ENCODE assay signal across 8 mouse cellular contexts in the genomic region with DNA sequence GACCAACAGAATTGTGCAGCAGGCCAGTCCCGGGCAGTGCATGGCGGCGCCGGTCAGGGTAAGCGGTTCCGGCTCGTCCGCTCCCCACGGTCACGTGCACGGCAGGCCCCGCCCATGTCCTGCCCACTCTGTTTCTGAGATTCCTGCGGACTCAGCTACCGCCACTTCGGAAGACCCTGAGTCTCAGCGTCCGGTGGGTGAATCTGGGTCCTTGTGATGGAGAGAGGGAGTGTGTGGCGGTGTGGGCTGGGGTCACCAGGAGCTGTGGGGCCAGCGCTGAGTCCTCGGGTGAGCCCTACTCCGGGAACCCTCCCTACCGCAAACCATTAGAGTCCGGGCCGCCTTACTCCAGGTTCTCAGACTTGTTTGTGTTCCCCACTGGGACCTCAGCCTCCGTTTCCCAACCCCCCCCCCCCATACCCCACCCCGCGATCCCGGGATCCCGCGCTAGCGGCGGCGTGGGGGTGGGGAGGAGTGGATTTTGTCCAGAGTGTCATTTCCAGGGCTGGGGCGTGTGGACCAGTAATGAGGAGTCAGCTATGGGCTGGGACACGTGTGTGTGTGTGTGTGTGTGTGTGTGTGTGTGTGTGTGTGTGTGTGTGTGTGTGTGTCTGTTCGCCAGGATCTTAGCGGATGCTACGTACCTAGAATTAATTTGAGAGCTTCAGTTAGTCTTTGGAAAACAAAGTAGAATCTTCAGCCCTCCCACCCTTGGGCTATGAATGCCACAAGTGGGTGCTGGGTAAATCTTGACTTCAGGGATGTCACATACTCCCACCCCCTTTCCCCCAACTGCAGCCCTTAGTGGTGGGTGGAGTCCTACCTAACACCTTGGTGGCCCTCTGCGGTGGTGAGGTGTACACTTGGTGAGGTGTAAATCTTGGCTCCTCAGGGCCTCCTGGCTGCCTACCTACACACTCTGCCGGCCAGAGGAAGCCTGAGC. TPM values are rescaled to one million over a fixed set of nuclear protein-coding genes. Genes with fewer than 3 reads are reported as not detected.
DNase-seq lines count a peak whose midpoint lies in the region; ATAC-seq and TF ChIP-seq lines count a peak whose summit lies in the region.

A gene (minus strand): TSS at position 94 of the 943 bp plus-strand sequence.
A gene (plus strand): TSS at position 115 of the 943 bp plus-strand sequence.

- TF ChIP-seq POLR2A in bone marrow, adult 2 months (IDR thresholded peaks at IDR 0.05; ENCODE audit: borderline replicate concordance, control insufficient read depth, low read depth, low read length): peak; percentile 81
- TF ChIP-seq POLR2A in heart, adult 2 months (IDR thresholded peaks at IDR 0.05; ENCODE audit: insufficient read depth, low read depth, low read length): peak; percentile 65
- no peak for TF ChIP-seq POLR2A in kidney, adult 2 months (IDR thresholded peaks at IDR 0.05; ENCODE audit: low read depth, low read length)

- DNase-seq in 3134 (ENCODE audit: extremely low read depth, insufficient read length, low spot score): peak; percentile 91
- peak; percentile 89 for DNase-seq in embryonic facial prominence, embryonic 14.5 days (ENCODE audit: low spot score)
- DNase-seq in heart, adult 2 months: peak; percentile 93 to 95
- peak; percentile 94 for DNase-seq in kidney, adult 2 months
- peak; percentile 87 for DNase-seq in midbrain, embryonic 14.5 days
- DNase-seq in spleen, adult 12 weeks (ENCODE audit: low spot score): peak; percentile 69

- peak within 1 kb of the TSS; percentile 79 for H3K9ac ChIP-seq in embryonic facial prominence, embryonic 14.5 days (ENCODE audit: low read depth, low read length)
- H3K9ac ChIP-seq in heart, adult 2 months (ENCODE audit: low read depth, low read length): peak within 1 kb of the TSS; percentile 80
- H3K9ac ChIP-seq in limb, embryonic 12.5 days (replicated peaks): peak within 1 kb of the TSS; percentile 84
- peak within 1 kb of the TSS; percentile 65 for H3K9ac ChIP-seq in midbrain, embryonic 14.5 days (replicated peaks; ENCODE audit: low read length)

- peak within 1 kb of the TSS; percentile 91 for H3K4me3 ChIP-seq in bone marrow, adult 2 months (replicated peaks; ENCODE audit: control insufficient read depth, low read depth, low read length)
- peak within 1 kb of the TSS; percentile 57 for H3K4me3 ChIP-seq in embryonic facial prominence, embryonic 14.5 days (ENCODE audit: low read depth, low read length)
- peak within 1 kb of the TSS; percentile 82 for H3K4me3 ChIP-seq in heart, adult 2 months
- peak within 1 kb of the TSS; percentile 92 for H3K4me3 ChIP-seq in kidney, adult 2 months (ENCODE audit: insufficient read depth, low read depth, low read length)
- peak within 1 kb of the TSS; percentile 69 for H3K4me3 ChIP-seq in limb, embryonic 12.5 days (replicated peaks)
- H3K4me3 ChIP-seq in midbrain, embryonic 14.5 days (replicated peaks; ENCODE audit: low read depth, low read length): peak within 1 kb of the TSS; percentile 58

- intact Hi-C loops in heart, adult 2 months (cut with DNase I): loop anchor here (2.0 kb wide), 1 partner anchor 37 kb away; a partner anchor contains a TSS

- H3K79me2 ChIP-seq in heart, adult 2 months (replicated peaks; ENCODE audit: control insufficient read depth, insufficient read depth, low read length): no peaks in the 10 kb centered on the region

- H3K36me3 ChIP-seq in embryonic facial prominence, embryonic 14.5 days (ENCODE audit: control insufficient read depth, insufficient read depth, low read length): peaks cover 17% of the 10 kb centered on the region; the same call in 1 of the 2 replicates
- no peaks in the 10 kb centered on the region for H3K36me3 ChIP-seq in heart, adult 2 months (ENCODE audit: control insufficient read depth, insufficient read depth, low read length)
- no peaks in the 10 kb centered on the region for H3K36me3 ChIP-seq in kidney, adult 2 months (ENCODE audit: control insufficient read depth, insufficient read depth, low read length)
- peaks cover 25% of the 10 kb centered on the region for H3K36me3 ChIP-seq in limb, embryonic 12.5 days
- H3K36me3 ChIP-seq in midbrain, embryonic 14.5 days (ENCODE audit: control insufficient read depth, insufficient read depth, low read length): no peaks in the 10 kb centered on the region

- no peaks in the 10 kb centered on the region for H3K27me3 ChIP-seq in embryonic facial prominence, embryonic 14.5 days (replicated peaks; ENCODE audit: control insufficient read depth, insufficient read depth, low read length)
- no peaks in the 10 kb centered on the region for H3K27me3 ChIP-seq in heart, adult 2 months (ENCODE audit: control insufficient read depth, insufficient read depth, low read length)
- no peaks in the 10 kb centered on the region for H3K27me3 ChIP-seq in kidney, adult 2 months (replicated peaks; ENCODE audit: control insufficient read depth, insufficient read depth, low read length)
- peaks cover 4% of the 10 kb centered on the region; the same call in 1 of the 2 replicates for H3K27me3 ChIP-seq in limb, embryonic 12.5 days
- no peaks in the 10 kb centered on the region for H3K27me3 ChIP-seq in midbrain, embryonic 14.5 days (ENCODE audit: control insufficient read depth, insufficient read depth, low read length)

- WGBS in bone marrow, adult 2 months: 3% methylated on average over 40 of the region's 40 CpGs
- 2% methylated on average over 23 of the region's 40 CpGs for WGBS in embryonic facial prominence, embryonic 14.5 days
- WGBS in heart, adult 2 months: 2% methylated on average over 40 of the region's 40 CpGs
- WGBS in kidney, adult 2 months: under 1% methylated on average over 40 of the region's 40 CpGs
- 2% methylated on average over 40 of the region's 40 CpGs for WGBS in limb, embryonic 12.5 days
- WGBS in midbrain, embryonic 14.5 days: 2% methylated on average over 40 of the region's 40 CpGs

- no peaks in the 10 kb centered on the region for H3K9me3 ChIP-seq in embryonic facial prominence, embryonic 14.5 days (ENCODE audit: control insufficient read depth, low read length)
- H3K9me3 ChIP-seq in limb, embryonic 12.5 days: no peaks in the 10 kb centered on the region
- H3K9me3 ChIP-seq in midbrain, embryonic 14.5 days (ENCODE audit: control insufficient read depth, low read length): no peaks in the 10 kb centered on the region

- peak within 1 kb of the TSS; percentile 89 for H3K4me2 ChIP-seq in embryonic facial prominence, embryonic 14.5 days (ENCODE audit: low read depth, low read length)
- H3K4me2 ChIP-seq in limb, embryonic 12.5 days: peak within 1 kb of the TSS; percentile 95
- H3K4me2 ChIP-seq in midbrain, embryonic 14.5 days (ENCODE audit: low read length): peak within 1 kb of the TSS; percentile 83

- peaks cover 16% of the 10 kb centered on the region for H3K4me1 ChIP-seq in bone marrow, adult 2 months (ENCODE audit: control insufficient read depth, insufficient read depth, low read length)
- H3K4me1 ChIP-seq in embryonic facial prominence, embryonic 14.5 days (ENCODE audit: control insufficient read depth, insufficient read depth, low read length): peaks cover 10% of the 10 kb centered on the region
- H3K4me1 ChIP-seq in heart, adult 2 months (ENCODE audit: control insufficient read depth, insufficient read depth, low read length): peaks cover 3% of the 10 kb centered on the region
- peaks cover 5% of the 10 kb centered on the region; the same call in 1 of the 2 replicates for H3K4me1 ChIP-seq in kidney, adult 2 months (ENCODE audit: control insufficient read depth, insufficient read depth, low read length)
- H3K4me1 ChIP-seq in limb, embryonic 12.5 days (replicated peaks): peaks cover 17% of the 10 kb centered on the region
- H3K4me1 ChIP-seq in midbrain, embryonic 14.5 days (ENCODE audit: control insufficient read depth, insufficient read depth, low read length): 0 out of 2 replicates have a peak, but pooled peaks cover 5% of the 10 kb centered on the region

- peak; percentile 98 for ATAC-seq in embryonic facial prominence, embryonic 14.5 days (ENCODE audit: low read depth)
- peak; percentile 85 for ATAC-seq in limb, embryonic 12.5 days (ENCODE audit: insufficient number of reproducible peaks, insufficient read depth, low FRiP score, low TSS enrichment, low read depth)
- ATAC-seq in midbrain, embryonic 14.5 days (ENCODE audit: low FRiP score, low TSS enrichment): peak; percentile 86

- no peak for TF ChIP-seq CTCF in bone marrow, adult 2 months (IDR thresholded peaks at IDR 0.05; ENCODE audit: control insufficient read depth, insufficient read depth, low read length)
- no peak for TF ChIP-seq CTCF in heart, adult 2 months (IDR thresholded peaks at IDR 0.05)
- TF ChIP-seq CTCF in kidney, adult 2 months (conservative IDR thresholded peaks at IDR 0.05; ENCODE audit: insufficient read depth, insufficient read length, low read depth, low read length): no peak

- TF ChIP-seq EP300 in heart, adult 2 months (IDR thresholded peaks at IDR 0.05; ENCODE audit: insufficient read depth, low read depth, low read length): no peak

- H3K27ac ChIP-seq in bone marrow, adult 2 months (ENCODE audit: control insufficient read depth, insufficient read depth, low read depth, low read length, poor library complexity): peak within 1 kb of the TSS; percentile 89
- H3K27ac ChIP-seq in embryonic facial prominence, embryonic 14.5 days (replicated peaks; ENCODE audit: low read depth, low read length): peak within 1 kb of the TSS; percentile 66
- H3K27ac ChIP-seq in heart, adult 2 months: peak within 1 kb of the TSS; percentile 90
- peak within 1 kb of the TSS; percentile 61 for H3K27ac ChIP-seq in kidney, adult 2 months (ENCODE audit: insufficient read depth, low read depth, low read length)
- peak within 1 kb of the TSS; percentile 78 for H3K27ac ChIP-seq in limb, embryonic 12.5 days
- no peak within 1 kb of the TSS; the same call in 1 of the 2 replicates for H3K27ac ChIP-seq in midbrain, embryonic 14.5 days (replicated peaks; ENCODE audit: low read depth, low read length)

RNA-seq across cellular contexts. Expression of the first gene that starts in this region (rescaled TPM):
- polyA plus RNA-seq in bone marrow, adult 2 months (2011; ENCODE audit: insufficient read depth, insufficient read length, low replicate concordance, missing spikeins): 5.6 and 12.0 TPM in 2 replicates
- 7.2 and 7.3 TPM in 2 replicates for polyA plus RNA-seq in embryonic facial prominence, embryonic 14.5 days (2014; fragmentation: Nextera tagmentation; extraction: Ambion mirVana)
- 1 to 10 TPM; 5.5 to 5.7 TPM for total RNA-seq in heart, adult 2 months (2021)
- 10.6 and 11.1 TPM in 2 replicates for polyA plus RNA-seq in heart, adult 2 months (2012; rRNA removed)
- polyA plus RNA-seq in kidney, adult 2 months (2012; rRNA removed): 24.8 and 28.8 TPM in 2 replicates
- polyA plus RNA-seq in limb, embryonic 12.5 days (2016; fragmentation: Nextera tagmentation; extraction: Ambion mirVana): 5.5 and 6.1 TPM in 2 replicates
- 5.3 and 6.1 TPM in 2 replicates for polyA plus RNA-seq in midbrain, embryonic 14.5 days (2014; fragmentation: Nextera tagmentation; extraction: Ambion mirVana)

RNA-seq across cellular contexts. Expression of the second gene that starts in this region (rescaled TPM):
- 3.3 and 6.2 TPM in 2 replicates for polyA plus RNA-seq in bone marrow, adult 2 months (2011; ENCODE audit: insufficient read depth, insufficient read length, low replicate concordance, missing spikeins)
- 7.8 and 8.4 TPM in 2 replicates for polyA plus RNA-seq in embryonic facial prominence, embryonic 14.5 days (2014; fragmentation: Nextera tagmentation; extraction: Ambion mirVana)
- 1 to 10 TPM; 2.0 to 2.2 TPM for total RNA-seq in heart, adult 2 months (2021)
- 7.8 and 9.9 TPM in 2 replicates for polyA plus RNA-seq in heart, adult 2 months (2012; rRNA removed)
- 13.0 and 27.9 TPM in 2 replicates for polyA plus RNA-seq in kidney, adult 2 months (2012; rRNA removed)
- 12.2 and 12.4 TPM in 2 replicates for polyA plus RNA-seq in limb, embryonic 12.5 days (2016; fragmentation: Nextera tagmentation; extraction: Ambion mirVana)
- polyA plus RNA-seq in midbrain, embryonic 14.5 days (2014; fragmentation: Nextera tagmentation; extraction: Ambion mirVana): 3.9 and 5.0 TPM in 2 replicates
